Mouse (Mus musculus) urinary bladder, postnatal 10 days (tissue): ENCODE measurements at regions not wholly inside any gene's neighbourhood (a gene's known extent, or its start where the extent isn't known, plus 50 kb on each side); places are given as distances from the start of the nearest gene placed in this dataset.
A peak's percentile ranks its signal among the peaks of the same experiment; 100 is the strongest.

Source experiments
- DNase-seq: peaks from one replicate; pipeline ENCODE4 v3.0.0; 2022; ENCODE audit warnings: low spot score

GRCm38 (mm10) chr4:9132356-9132755 lies 893.5 kb upstream of the Car8 start:
- DNase-seq, result no peak

DNA sequence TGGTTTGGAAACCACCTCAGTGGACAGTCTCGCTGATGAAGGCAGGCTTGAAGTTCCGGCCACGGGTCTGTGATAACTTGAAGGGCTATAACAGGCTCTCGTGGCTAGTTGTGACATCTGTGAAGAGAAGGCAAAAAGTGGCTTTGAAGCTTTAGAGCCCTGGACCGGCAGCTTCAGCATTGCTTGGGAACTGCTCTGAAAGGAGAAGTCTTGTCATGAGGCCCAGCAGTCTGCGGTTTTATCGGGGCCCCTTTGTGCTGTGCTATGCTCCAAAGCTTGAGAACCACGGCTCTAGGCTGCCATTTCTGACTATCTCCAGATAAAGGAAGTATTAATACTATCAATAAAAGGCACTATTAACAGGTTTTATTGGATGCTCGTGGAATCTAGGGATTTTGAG lies 892.8 kb upstream of the Car8 start:
- DNase-seq, result no peak

GRCm38 (mm10) chr4:9125236-9125963 lies 886.6 kb upstream of the Car8 start:
- no peak for DNase-seq

DNA sequence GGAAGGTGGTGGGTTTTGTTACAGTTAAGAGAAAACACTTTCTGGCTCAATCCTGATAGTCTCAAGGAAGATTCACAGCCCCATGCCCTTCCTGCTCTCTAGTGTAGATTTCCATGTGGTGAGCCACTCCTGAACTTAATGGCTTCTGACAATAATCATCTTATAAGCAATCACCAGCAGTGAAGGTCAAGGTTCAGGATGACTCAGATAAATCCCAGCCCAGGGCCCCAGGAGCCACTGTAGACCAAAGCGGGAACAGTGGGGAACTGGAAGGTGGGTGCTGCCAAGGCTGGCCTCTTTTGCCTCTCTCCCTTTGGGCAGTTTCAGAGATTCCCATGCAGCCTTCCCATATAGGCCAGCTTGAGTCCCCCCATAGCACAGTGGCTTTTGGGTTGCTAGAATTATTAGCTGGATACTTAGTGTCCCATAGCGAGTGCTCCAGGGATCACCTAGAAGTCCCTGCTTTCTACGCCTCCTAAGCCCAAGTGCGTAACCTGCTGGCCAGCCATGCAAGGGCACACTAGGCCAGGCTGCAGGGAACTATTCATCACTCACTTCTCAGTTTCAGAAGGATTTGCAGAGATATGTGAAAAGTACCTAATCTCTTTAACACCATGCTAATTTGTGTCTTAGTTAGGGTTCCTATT lies 885.9 kb upstream of the Car8 start:
- no peak for DNase-seq

GRCm38 (mm10) chr4:9124109-9124508 lies 885.3 kb upstream of the Car8 start:
- no peak for DNase-seq

GRCm38 (mm10) chr4:9123396-9124031 lies 884.7 kb upstream of the Car8 start:
- no peak for DNase-seq

- no peak for DNase-seq
Observed at GRCm38 (mm10) chr4:9122639-9123286, 883.9 kb upstream of the Car8 start.

GRCm38 (mm10) chr4:9116955-9117647 lies 878.3 kb upstream of the Car8 start:
- no peak for DNase-seq

DNA sequence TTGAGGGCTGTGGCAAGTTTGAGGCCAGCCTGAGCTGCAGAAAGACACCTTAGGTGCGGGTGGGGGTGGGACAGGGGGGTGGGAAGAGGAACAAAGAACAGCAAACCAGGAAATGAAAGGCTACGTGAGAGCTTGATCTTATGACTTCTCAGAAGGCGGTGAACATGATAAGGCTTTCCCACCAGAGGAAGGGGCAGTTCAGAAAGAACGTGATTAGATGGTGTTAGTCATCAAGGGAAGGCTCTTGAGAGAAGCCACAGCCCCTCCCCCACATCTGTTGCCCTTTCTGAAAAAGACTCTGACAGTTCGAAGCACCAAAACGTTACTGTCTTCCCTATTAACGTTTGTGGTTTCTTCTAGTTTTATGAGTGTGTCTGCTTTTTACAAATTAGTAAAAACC lies 877.0 kb upstream of the Car8 start:
- no peak for DNase-seq

DNA sequence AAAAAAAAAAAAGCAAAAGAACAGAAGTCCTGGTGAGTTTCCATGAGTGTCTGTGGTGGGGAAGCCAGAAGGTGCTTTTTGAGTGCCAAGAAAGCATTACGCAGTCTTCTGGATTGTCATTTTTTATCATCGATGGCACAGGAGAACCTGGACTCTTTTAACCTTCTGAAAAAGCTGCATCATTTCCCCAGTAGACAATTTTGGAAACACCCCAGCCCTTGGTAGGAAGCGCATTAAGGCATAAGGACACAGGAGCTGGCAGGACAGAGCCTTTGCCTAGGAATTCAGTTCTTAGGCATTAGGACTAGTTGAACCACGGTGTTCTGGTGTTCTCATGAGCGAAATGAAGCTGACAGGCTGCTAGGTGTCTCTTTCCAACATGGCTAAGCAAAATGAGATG lies 875.1 kb upstream of the Car8 start:
- DNase-seq, result no peak

GRCm38 (mm10) chr4:9110355-9110754 lies 871.5 kb upstream of the Car8 start:
- no peak for DNase-seq

DNA sequence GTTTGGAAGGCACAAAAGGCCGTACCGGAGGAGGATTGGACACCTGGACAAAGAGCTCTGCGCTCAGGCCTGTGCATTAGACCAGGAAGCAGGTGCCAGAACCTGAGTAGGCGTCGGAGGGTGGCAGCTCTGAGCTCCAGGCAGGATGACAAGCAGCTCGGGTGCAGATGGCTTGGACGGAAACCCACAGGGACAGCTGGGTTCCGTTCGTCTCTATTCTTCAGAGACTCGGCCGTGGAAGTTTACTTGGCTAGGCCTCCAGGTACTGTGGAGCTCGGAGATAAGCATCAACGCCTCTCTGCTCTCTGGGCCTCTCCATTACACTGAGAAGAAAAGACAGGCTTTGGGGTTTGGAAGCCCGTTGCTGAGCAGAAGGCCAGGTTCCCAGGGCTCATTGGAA lies 868.5 kb upstream of the Car8 start:
- no peak for DNase-seq

DNA sequence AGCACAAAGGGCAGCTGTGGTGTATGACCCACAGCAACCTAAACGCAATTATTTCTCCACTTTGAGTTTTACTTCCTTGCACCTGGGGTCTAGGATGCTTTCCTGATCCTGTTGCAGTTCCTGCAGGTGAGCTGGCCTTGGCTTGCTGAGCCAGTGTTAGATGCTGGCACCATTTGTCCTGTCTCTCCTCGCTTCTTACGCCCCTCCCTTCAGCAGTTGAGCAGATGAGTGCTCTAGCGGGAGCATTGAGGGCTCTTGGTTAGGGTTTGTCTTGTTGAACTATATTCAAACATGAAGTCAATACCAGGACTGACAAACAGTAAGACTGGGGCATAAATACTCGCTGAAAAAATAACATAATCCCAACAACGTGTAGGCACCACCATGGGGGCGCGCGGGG lies 867.9 kb upstream of the Car8 start:
- no peak for DNase-seq

DNA sequence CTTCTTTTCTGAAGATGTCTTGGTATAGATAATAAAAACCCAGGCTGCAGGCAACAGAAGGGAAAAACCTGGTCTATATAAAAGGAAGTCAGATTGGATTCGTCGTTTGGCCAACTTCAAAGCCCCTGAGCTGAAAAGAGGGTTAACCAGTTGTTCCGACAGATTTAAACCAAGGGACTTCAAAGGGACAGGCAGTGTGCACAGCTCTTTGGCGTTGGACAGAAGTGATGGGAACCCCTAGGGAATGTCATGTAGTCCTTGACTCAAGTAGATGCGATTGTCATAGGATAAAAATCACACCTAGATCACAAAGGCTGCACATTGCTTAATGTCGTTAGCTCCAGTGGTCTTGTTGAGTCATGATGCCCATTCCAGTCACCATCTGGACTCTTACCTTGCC lies 865.8 kb upstream of the Car8 start:
- no peak for DNase-seq

- DNase-seq, result no peak
Observed at GRCm38 (mm10) chr4:9103958-9104357, 865.1 kb upstream of the Car8 start.

DNA sequence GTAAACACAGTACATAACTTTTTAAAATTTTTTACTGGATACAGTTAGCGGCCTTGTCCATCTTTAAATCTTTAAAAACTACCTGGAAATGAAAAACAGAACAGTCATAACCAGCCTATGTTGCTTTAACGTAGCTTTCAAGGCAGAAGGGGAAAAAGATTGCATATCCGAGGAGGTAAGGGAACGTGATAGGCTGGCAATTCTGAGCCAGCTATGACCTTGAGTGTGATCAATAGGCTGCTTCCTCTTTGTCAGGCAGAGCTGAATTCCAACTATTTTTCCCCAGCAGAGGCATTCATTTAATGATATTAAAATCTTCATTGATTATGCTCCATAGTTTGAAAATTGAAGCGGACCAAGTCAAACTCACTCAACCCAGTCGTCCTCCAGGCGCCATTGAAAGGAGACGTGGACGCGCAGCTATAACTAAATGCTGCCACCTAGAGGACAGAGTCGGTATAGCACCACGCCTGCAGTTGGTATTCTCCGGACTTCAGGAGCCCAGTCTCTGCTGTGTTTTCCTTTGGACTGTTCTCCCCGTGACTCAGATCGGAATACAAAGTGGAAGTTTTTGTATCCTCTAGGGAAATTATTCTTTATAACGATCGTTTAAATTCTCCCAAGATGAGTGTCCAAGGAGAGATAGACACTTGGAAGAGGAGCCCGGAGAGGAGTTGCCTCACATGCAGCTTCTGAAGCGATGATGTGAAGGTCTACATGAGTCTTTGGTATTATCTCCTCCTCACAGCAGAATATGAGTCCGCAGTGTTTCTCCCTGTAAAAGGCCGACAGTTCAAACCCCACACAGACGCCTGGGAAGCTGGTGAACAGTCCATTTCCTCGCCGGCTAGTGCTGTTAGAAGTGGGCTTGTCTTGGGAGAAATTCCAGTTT lies 858.2 kb upstream of the Car8 start:
- DNase-seq, result peak; percentile 62

DNA sequence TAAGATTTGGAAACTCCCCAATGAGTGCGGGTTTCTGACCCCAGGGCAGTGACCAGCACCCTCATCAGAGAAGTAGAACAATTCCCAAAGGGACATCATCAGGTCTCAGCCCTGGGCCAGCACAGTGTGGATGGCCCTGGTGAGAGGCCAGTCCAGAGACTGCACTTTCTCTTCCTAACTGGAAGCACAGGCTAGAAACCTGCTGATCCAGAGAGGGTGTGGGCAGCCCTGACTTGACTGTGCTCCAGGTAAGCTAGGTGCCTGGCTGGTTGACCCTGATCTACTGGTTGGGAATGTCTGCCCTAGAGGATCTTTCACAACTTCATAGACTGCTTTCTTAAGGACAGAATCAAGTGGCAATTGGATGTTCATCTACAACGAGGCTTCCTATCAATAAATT lies 857.4 kb upstream of the Car8 start:
- DNase-seq, result no peak

DNA sequence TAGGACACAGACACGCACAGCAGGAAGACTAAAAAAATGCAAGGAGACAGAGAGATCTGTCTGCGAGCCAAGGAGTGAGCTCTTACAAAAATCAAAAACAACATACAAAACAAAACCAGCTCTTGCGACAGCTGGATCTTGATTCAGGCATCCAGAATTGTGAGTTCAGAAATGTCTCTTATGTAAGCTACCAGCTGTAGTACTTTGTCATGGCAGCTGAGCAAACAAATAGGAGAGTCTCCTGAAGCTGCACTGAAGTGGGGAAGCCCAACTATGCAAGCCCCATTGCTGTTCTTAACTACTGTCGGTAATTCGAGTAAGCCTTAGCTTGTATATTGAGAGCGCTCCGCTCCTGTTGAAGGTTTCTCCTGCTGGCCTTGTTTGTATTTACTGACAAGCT lies 856.8 kb upstream of the Car8 start:
- no peak for DNase-seq

DNA sequence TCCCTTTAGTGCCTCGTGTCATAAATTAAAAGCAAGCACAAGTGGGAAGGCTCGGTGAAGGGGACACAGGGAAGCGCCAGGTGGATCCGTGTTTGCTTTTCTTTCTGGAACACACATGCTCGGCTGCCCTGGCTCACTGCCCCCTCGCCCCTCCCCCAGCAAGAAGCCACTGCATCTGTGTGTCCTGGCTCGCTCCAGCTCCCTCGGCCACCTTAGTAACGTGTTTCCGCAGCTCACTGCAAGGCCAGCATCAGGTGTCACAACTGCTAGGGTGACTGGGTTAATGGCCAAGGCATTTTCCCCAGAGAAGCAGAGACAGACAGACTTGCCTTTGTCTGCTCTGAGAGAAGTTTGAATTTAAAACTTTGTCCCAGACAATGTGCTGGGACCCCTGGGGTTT lies 855.7 kb upstream of the Car8 start:
- no peak for DNase-seq

DNA sequence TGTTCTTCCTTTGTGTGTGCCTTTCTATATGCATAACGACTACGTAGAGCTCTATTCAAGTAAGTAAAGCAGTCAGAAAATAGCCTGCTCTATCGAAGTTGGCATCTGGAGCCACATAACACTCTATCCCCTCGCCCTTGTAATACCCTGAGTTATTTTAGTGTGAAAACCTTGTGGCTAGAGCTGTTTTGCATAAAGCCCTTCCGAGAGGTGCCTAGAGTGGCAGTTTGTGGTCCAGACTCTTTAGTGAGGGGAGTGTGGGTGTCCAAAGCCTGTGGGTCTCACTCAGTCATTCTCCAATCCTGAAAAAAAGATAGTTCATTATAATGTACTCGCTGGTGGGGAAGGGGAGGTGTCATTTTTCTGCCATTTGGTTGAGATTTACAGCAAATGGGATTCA lies 855.2 kb upstream of the Car8 start:
- DNase-seq, result no peak

DNA sequence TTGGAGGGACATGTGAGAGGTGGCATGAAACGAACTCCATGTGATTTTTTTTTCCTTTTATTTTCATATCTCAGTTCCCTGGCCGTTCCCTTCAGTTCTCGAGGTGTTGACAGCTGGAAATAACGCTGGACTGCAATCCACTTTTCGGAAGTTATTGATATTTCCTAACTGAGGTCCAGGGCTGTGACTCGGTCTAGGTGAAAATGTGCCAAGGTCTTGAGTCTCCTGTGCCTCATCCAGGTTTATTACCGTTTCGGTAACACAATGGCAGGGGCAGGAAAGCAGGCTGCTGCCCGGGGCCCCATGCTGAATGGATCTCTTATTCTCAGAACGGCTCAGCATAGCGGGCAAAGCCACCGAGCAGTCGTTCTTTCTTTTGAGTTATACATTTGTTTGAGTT lies 844.7 kb upstream of the Car8 start:
- no peak for DNase-seq
